Mouse (Mus musculus) c-Kit-positive CD71-negative TER-119-negative erythroid progenitor cells, embryonic 14.5 days (primary cell): ENCODE measurements around the gene Parp11.

Experiments used
- DNase-seq: peaks from one replicate; pipeline ENCODE4 v3.0.0-alpha.2; 2013; ENCODE audit warnings: low read depth

Gene Parp11

DNA sequence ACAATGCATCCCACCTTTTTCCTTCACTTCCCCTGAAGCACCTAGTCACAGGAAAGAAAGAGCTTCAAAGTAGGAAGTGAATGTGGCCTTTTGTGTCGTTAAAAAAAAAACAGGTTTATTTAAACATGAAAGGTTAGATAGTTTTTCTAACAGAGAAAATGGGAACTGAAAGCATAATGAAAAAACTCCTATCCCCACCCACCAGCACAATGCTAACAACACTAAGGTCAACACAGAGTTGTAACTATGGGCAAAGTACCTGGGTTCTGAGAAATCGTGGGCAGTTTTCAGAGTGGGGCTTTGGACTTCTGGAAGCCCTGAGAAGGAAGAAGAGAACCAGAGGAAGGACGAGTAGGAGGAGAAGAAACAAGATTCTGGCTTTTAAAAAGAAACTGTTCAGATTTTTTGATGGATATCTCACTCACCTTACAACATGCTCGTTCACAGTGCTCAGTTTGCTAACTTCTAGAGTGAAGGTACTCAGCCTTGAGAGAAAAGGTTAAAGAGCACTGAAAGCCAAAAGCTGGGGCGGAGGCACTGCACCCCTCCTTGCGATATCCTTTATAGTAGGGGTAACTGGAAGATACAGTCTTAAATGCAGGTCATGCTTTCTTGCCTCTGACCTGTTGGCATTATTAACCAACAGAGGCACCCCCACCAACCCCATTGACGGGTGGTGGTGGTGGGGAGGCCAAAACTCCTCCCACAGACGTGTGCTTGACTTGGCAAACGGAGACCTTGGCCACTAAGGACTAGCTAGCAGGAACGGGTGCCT, 1.2 kb downstream of the Parp11 start:
- no peak for DNase-seq

DNA sequence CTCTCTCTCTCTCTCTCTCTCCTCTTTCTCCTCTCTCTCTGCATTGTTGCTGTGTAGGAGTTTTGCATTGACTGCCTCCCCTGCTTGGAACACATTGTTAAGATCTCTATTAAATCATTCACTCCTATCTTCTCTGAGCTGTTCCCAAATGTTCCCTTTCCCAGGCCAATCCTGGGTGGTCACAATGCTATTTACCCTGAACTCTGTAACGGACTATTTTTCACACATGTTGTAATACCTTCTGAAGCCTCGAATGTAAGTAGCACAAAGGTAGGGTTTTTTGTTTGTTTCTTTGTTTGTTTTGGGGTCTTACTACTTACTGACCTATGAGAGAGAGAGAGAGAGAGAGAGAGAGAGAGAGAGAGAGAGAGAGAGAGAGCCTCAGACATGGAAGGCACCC, 2.2 kb downstream of the Parp11 start:
- no peak for DNase-seq

GRCm38 (mm10) chr6:127449531-127450422, 3.1 kb downstream of the Parp11 start:
- DNase-seq = no peak

DNA sequence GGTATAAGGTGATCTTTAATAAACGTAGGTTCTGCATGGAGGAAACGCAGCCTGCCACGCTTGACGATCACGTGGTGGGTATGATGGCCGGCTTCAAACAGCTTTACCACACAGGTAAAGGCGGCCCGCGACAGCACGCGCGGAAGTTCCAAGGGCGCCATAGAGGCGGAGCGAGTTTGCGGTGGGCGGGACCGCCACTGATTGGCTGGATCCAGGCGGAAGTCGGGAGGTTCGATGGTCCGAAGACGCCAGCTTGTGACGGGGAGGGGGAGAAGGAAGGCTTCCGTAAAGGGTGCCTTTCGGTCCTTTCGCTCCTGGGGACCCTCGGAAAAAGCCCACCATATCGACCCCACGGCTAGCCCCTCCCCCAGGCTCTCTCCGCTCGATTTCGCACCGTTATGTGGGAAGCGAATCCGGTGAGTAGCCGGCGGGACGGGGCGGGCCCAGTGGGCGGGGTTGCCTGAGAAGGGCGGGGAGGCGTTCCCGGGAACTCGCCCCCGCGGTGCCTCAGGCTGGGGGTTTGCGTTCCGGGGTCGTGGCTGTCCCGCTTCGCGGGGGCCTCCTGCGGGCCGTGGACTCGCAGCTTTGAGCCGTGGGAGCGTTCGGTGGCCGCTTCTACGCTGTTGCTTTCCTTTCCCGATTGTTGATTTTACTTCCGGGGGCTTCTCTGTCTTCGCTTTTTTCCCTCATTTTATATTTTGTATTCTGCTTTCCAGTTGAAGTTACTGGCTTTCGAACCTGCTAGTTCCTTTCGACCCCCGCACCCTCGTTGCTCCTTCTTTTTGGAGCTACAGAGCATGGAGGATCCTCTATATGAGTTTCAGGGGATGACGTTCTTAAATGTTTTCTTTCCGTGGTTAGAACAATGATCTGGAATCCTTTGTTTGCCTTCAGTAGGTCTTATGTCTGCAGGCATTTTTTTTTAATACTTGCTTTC, 7.0 kb downstream of the Parp11 start:
- peak; percentile 76 for DNase-seq

DNA sequence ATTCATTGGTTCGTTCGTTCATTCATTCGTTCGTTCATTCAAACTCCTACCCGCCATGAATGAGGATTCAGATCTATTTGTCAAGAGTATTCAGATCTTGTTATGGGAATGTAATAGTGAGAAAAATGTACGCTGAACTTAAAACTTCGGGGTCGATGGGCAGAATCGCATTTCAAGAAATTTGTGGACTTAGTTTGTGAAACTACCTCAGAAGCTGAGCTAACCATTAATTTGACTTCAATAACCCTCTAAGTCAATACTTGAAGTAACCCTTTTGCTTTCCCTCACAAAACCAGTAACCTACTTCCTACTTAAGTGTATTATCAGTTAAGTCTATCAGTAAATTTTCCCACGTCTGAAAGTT, 7.7 kb downstream of the Parp11 start:
- DNase-seq = no peak

GRCm38 (mm10) chr6:127454809-127455208, 8.2 kb downstream of the Parp11 start:
- no peak for DNase-seq

- DNase-seq = no peak
Observed at GRCm38 (mm10) chr6:127455440-127455839, 8.8 kb downstream of the Parp11 start.

DNA sequence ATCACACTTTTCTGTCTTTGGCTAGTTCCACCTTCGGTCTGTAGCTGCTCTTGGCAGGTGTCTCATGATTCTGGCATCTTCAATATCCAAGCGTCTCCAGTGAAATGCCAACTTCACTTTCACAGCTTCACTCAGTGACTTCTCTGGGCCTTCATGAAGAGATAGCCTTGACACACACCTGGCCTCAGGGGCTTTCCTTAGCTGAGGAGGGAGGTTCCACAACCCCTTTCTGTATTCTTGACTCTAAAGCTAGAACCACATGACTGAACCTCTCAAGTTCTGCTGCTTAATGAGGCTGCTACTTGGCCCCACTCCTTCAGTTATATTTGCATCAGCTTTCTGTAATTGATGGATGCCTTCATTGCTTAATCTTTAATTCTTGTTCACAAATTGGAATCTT, 10.1 kb downstream of the Parp11 start:
- DNase-seq = no peak

GRCm38 (mm10) chr6:127459776-127460175, 13.1 kb downstream of the Parp11 start:
- DNase-seq = no peak

- DNase-seq = no peak
Observed at GRCm38 (mm10) chr6:127461491-127461890, 14.9 kb downstream of the Parp11 start.

GRCm38 (mm10) chr6:127462251-127462650, 15.6 kb downstream of the Parp11 start:
- DNase-seq = no peak

GRCm38 (mm10) chr6:127463273-127464001, 16.8 kb downstream of the Parp11 start:
- no peak for DNase-seq

- DNase-seq = no peak
Observed at GRCm38 (mm10) chr6:127464523-127464922, 17.9 kb downstream of the Parp11 start.

GRCm38 (mm10) chr6:127466749-127467310, 20.2 kb downstream of the Parp11 start:
- no peak for DNase-seq

DNA sequence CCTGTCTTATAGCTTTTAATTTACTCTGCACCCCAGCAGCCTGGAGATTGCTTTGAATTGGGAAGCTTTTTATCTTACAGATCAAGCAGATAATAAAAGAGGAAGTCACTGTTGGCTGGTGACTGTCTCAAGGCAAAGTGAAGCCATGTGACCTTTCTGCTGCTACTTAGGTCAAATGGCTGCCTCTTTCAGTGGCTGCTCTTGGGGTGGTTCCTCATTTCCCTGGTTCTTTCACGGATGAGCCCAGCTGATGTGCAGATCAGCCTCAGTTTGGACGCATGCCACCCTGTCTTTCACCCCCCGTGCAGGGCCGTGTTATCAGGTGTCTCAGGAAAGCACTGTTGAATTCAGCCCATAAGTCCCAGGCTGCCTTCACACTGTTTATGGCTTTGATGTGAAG, 25.4 kb downstream of the Parp11 start:
- DNase-seq = peak; percentile 36

GRCm38 (mm10) chr6:127473961-127474360, 27.3 kb downstream of the Parp11 start:
- no peak for DNase-seq

GRCm38 (mm10) chr6:127475231-127475630, 28.6 kb downstream of the Parp11 start:
- no peak for DNase-seq

GRCm38 (mm10) chr6:127491046-127491445, 44.4 kb downstream of the Parp11 start:
- DNase-seq = no peak

DNA sequence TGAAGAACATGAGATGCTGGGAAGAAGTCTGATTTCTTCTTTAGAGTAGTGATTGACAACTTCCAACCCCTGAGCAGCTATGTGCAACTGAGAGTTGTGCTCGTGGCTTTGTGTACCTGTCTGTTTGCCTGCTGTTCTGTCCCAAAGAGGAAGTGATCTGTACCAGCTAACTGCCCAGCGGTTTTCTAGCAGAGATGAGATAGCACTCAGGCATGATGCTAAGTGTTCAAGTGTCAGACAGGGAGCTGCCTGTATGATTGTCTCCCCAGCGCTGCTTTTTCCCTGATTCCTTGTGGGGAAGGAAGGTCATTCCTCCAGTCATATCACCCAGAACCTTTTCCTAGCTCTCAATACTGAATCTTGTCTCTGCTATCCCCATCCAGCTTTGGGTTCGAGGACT, 45.9 kb downstream of the Parp11 start:
- no peak for DNase-seq

- no peak for DNase-seq
Observed at GRCm38 (mm10) chr6:127493750-127494149, 47.1 kb downstream of the Parp11 start.

DNA sequence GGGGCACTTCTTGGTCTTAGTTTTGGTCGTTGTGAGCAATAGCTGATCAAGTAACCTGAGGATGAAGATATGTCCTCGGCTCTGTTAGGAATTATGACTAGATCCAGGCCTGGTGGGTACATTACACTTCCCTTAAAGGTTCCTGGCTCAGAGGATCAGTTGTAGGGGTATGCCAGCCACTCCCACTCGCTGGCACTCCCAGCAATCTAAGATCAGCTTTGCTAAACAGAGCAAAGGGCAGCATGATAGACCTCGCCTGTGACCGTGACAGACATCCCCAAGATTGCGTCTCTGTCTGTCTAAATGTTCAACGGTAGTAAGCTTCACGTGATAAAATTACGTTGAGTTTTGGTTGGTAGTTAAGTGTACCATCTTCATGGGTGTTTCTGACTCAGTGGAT, 47.7 kb downstream of the Parp11 start:
- DNase-seq = no peak
